In genomic region chr19:6127760-6128341, GRCm38 (mm10) we compare ENCODE assay signal across 7 mouse cellular contexts. TPM values are rescaled to one million over a fixed set of nuclear protein-coding genes. Genes with fewer than 3 reads are reported as not detected.
DNase-seq lines count a peak whose midpoint lies in the region; ATAC-seq lines count a peak whose summit lies in the region.

Gene Snx15 (minus strand): TSS chr19:6128304.

- peak within 1 kb of the TSS; percentile 86 for H3K27ac ChIP-seq in intestine, embryonic 16.5 days (ENCODE audit: low read length)
- H3K27ac ChIP-seq in midbrain, embryonic 11.5 days (ENCODE audit: low read depth, low read length), result peak within 1 kb of the TSS; percentile 68

- H3K4me1 ChIP-seq in intestine, embryonic 16.5 days (ENCODE audit: control insufficient read depth, insufficient read depth, low read length), result no peaks in the 10 kb centered on the region; the same call in 1 of the 2 replicates
- H3K4me1 ChIP-seq in midbrain, embryonic 11.5 days (ENCODE audit: control insufficient read depth, insufficient read depth, low read length), result peaks cover 2% of the 10 kb centered on the region; the same call in 1 of the 2 replicates

- no peaks in the 10 kb centered on the region for H3K36me3 ChIP-seq in intestine, embryonic 16.5 days (ENCODE audit: control insufficient read depth, insufficient read depth, low read length)
- H3K36me3 ChIP-seq in midbrain, embryonic 11.5 days (ENCODE audit: control insufficient read depth, insufficient read depth, low read length), result no peaks in the 10 kb centered on the region

- under 1% methylated on average over 32 of the region's 32 CpGs for WGBS in intestine, embryonic 16.5 days
- under 1% methylated on average over 32 of the region's 32 CpGs for WGBS in midbrain, embryonic 11.5 days

- H3K27me3 ChIP-seq in intestine, embryonic 16.5 days (replicated peaks; ENCODE audit: control insufficient read depth, insufficient read depth, low read length), result no peaks in the 10 kb centered on the region
- H3K27me3 ChIP-seq in midbrain, embryonic 11.5 days (ENCODE audit: control insufficient read depth, insufficient read depth, low read length), result no peaks in the 10 kb centered on the region

- peak within 1 kb of the TSS; percentile 56 for H3K4me3 ChIP-seq in intestine, embryonic 16.5 days (ENCODE audit: low read length)
- H3K4me3 ChIP-seq in midbrain, embryonic 11.5 days (ENCODE audit: low read depth, low read length), result peak within 1 kb of the TSS; percentile 44

- peak within 1 kb of the TSS; percentile 52 for H3K4me2 ChIP-seq in intestine, embryonic 16.5 days (ENCODE audit: low read depth, low read length)
- H3K4me2 ChIP-seq in midbrain, embryonic 11.5 days, result peak within 1 kb of the TSS; percentile 66

- H3K9ac ChIP-seq in intestine, embryonic 16.5 days (ENCODE audit: low read depth, low read length), result peak within 1 kb of the TSS; percentile 72
- H3K9ac ChIP-seq in midbrain, embryonic 11.5 days (ENCODE audit: low read length), result peak within 1 kb of the TSS; percentile 64

- H3K9me3 ChIP-seq in intestine, embryonic 16.5 days (ENCODE audit: control insufficient read depth, low read length), result no peaks in the 10 kb centered on the region
- H3K9me3 ChIP-seq in midbrain, embryonic 11.5 days (ENCODE audit: control insufficient read depth, low read length), result no peaks in the 10 kb centered on the region

- DNase-seq in adrenal gland, adult 8-10 months, result peak; percentile 95
- DNase-seq in embryo, embryonic 9.5 days (ENCODE audit: extremely low spot score), result peak; percentile 91
- peak; percentile 74 to 92 for DNase-seq in gastrocnemius, postnatal 4 days (ENCODE audit: low spot score in 2 of 2)
- peak; percentile 95 for DNase-seq in left cerebral cortex, postnatal 36 days (ENCODE audit: low spot score in 2 of 2)
- peak; percentile 98 for DNase-seq in midbrain, embryonic 11.5 days (ENCODE audit: low spot score, missing footprints)
- peak; percentile 94 for DNase-seq in skeletal muscle tissue, adult 2 months (ENCODE audit: low read depth, low spot score)

- intact Hi-C loops in left cerebral cortex, postnatal 36 days (cut with DNase I), result loop anchor here (5.0 kb wide), 1 partner anchor 114 kb away; the partner anchor contains the start of gene Atg2a

- ATAC-seq in intestine, embryonic 16.5 days, result peak; percentile 95
- ATAC-seq in midbrain, embryonic 11.5 days (ENCODE audit: low FRiP score), result peak; percentile 91

RNA-seq across cellular contexts. Expression of gene Snx15, which starts in this region (rescaled TPM):
- total RNA-seq in adrenal gland, adult 8-10 months (2022), result 10 to 100 TPM; 34.0 to 49.1 (median 37.8) TPM
- 10 to 100 TPM; 16.2 to 17.1 TPM for total RNA-seq in gastrocnemius, postnatal 4 days (2021)
- 36.8 and 37.0 TPM in 2 replicates for polyA plus RNA-seq in intestine, embryonic 16.5 days (2015; fragmentation: Nextera tagmentation; extraction: Ambion mirVana)
- total RNA-seq in left cerebral cortex, postnatal 36 days (2021), result 10 to 100 TPM; 43.7 to 43.8 TPM
- polyA plus RNA-seq in midbrain, embryonic 11.5 days (2014; fragmentation: Nextera tagmentation; extraction: Ambion mirVana), result 23.8 and 26.1 TPM in 2 replicates

Comparison
In these comparisons a context has a peak if more than half of its experiments do, and no peak if none do; other contexts are left out.
1. Peak in every context shown above with its lines: DNase-seq, ATAC-seq, H3K4me3 ChIP-seq and H3K27ac ChIP-seq.